Mouse (Mus musculus): Measurements from ENCODE around the gene Gpr62. TPM values are rescaled to one million over a fixed set of nuclear protein-coding genes. Genes with fewer than 3 reads are reported as not detected.

The Gpr62 gene
- polyA plus RNA-seq, 1 experiment from 2014 or later, result 0.41 TPM

DNA sequence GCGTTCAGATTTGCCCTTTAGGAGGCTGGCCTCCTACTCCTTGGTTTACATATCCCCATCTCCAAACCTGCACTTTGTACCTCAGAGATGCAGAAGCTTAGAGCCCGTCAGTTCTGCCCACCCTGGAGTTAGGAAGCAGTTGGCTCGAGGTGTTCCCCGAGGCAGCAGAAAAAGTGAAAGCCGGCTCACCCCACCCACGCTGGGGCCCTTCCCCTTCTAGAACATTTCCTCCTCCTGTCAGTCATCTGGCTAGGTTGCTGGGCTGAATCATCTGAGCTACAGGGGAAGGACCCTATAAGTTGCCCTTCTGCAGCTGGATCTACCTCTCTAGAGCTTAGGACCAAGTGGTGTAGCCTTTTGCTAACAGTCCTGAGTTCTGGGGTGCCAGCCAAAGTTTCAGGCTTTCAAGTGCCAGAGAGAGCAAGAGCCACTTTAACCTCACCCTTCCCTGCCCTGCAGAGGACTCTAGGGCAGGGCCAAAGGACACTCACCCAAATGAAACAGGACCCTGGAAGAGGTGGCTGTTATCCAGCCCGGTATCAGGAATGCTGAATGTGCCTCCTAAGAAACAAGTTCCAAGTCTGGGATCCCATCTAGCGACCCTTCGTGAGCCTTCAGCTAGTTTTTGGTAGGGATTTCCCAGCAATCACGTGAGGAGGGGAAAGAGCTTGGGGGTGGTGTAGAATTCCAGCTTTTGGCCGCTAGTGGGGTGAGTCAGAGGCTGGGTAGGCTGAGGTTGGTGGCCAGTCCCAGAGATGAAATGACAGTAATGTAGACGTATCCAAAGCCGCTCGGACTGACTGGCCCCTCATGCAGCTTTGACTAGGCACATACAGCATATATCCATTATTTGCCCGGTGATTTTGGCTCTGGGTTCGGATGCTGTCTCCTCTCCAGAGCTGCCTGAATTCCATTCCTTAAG lies 10.5 kb upstream of the Gpr62 start:
- Histone ChIP-seq H3K27ac (ENCODE audit: low read length) (peak overlapping the region; percentile 63), H3K4me2 (replicated peaks; ENCODE audit: low read depth, low read length) (peak overlapping the region; percentile 37), H3K4me3 (ENCODE audit: low read length) (peak overlapping the region; percentile 3), H3K27me3 (ENCODE audit: insufficient read depth, low read length) (no peaks in the 10 kb centered on the region), H3K4me1 (ENCODE audit: insufficient read depth, low read length) (peaks cover 45% of the 10 kb centered on the region), H3K9ac (replicated peaks; ENCODE audit: low read length) (peak overlapping the region; percentile 55), H3K9me3 (ENCODE audit: low read length) (no peaks in the 10 kb centered on the region), H3K36me3 (ENCODE audit: insufficient read depth, low read length) (peaks cover 8% of the 10 kb centered on the region)
- 22% methylated on average over 16 of the region's 16 CpGs for WGBS
- ATAC-seq (ENCODE audit: low FRiP score, low TSS enrichment), result peak; percentile 47

DNA sequence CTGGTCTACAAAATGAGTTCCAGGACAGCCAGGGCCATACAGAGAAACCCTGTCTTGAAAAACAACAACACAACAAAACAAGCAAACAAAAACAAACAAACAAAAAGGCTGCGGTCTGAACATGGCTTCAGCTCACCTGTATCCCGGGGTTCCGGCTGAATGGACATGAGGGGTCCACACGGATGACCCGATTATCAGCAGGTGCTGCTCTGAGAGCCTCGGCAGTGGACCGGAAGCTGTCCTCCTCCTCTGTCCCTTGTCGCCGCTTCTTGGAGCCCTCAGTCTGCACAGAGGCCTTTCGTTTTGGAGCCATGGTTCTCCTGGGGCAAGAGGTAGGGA lies 9.9 kb upstream of the Gpr62 start, which contains the start of gene Rrp9:
Gene Rrp9, plus strand, starts transcription at position 301 of the 339 bp plus-strand sequence.
- H3K9ac ChIP-seq (replicated peaks; ENCODE audit: low read length), result peak within 1 kb of the TSS; percentile 55
- peaks cover 2% of the 10 kb centered on the region for H3K36me3 ChIP-seq (ENCODE audit: insufficient read depth, low read length)
- H3K4me2 ChIP-seq (replicated peaks; ENCODE audit: low read depth, low read length), result peak within 1 kb of the TSS; percentile 37
- H3K27me3 ChIP-seq (ENCODE audit: insufficient read depth, low read length), result no peaks in the 10 kb centered on the region
- H3K9me3 ChIP-seq (ENCODE audit: low read length), result no peaks in the 10 kb centered on the region
- peaks cover 45% of the 10 kb centered on the region for H3K4me1 ChIP-seq (ENCODE audit: insufficient read depth, low read length)
- no peak for ATAC-seq (ENCODE audit: low FRiP score, low TSS enrichment)
- H3K4me3 ChIP-seq (ENCODE audit: low read length), result peak within 1 kb of the TSS; percentile 3
- peak within 1 kb of the TSS; percentile 63 for H3K27ac ChIP-seq (ENCODE audit: low read length)
- WGBS, result 83% methylated on average over 10 of the region's 10 CpGs

DNA sequence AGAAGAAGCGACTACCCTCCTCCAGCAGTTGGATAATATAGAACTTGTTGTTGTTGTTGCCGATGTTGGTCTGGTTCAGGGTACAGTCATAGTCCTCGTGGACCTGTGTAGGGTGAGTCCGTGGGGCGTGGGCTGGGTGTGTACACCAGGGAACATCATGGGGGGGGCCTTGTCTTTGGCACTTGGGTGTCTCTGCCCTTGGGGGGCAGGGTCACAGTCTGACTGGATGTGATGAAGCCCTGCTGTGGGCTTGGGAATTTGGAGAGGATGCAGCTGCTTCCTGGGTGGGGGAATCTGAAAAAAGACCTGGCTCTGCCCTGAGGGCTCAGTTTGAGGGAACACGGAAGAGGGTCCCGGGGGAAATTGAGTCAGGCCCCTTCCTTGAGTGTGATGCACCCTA lies 9.3 kb upstream of the Gpr62 start:
- no peak for ATAC-seq (ENCODE audit: low FRiP score, low TSS enrichment)
- no peak overlapping the region for H3K4me2 ChIP-seq (replicated peaks; ENCODE audit: low read depth, low read length)
- no peaks in the 10 kb centered on the region for H3K9me3 ChIP-seq (ENCODE audit: low read length)
- H3K36me3 ChIP-seq (ENCODE audit: insufficient read depth, low read length), result no peaks in the 10 kb centered on the region
- WGBS, result 74% methylated on average over 7 of the region's 7 CpGs
- H3K27me3 ChIP-seq (ENCODE audit: insufficient read depth, low read length), result no peaks in the 10 kb centered on the region
- no peak overlapping the region for H3K27ac ChIP-seq (ENCODE audit: low read length)
- peaks cover 45% of the 10 kb centered on the region for H3K4me1 ChIP-seq (ENCODE audit: insufficient read depth, low read length)
- peak overlapping the region; percentile 29 for H3K9ac ChIP-seq (replicated peaks; ENCODE audit: low read length)
- H3K4me3 ChIP-seq (ENCODE audit: low read length), result no peak overlapping the region

DNA sequence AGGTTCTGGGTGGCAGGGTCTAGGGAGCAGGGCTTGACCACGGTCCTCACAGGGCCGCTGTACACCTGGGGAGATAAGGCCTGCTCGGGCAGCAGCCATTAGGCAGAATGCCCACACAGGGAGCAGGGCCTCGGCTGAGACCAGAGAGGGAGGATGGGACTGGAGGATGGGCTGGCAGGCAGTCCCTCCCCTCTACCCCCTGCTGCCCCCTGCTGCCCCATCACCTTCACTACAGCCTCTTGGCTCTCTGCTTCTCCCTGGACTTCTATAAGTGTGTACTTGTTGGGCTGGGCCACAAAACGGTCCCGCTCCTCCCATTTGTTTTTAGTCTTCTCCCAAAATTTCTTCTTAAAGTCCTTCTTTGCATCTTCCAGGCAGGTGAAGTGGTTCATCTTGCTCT lies 8.7 kb upstream of the Gpr62 start:
- H3K9ac ChIP-seq (replicated peaks; ENCODE audit: low read length), result peak overlapping the region; percentile 47
- H3K27me3 ChIP-seq (ENCODE audit: insufficient read depth, low read length), result no peaks in the 10 kb centered on the region
- no peak overlapping the region for H3K4me3 ChIP-seq (ENCODE audit: low read length)
- 5% methylated on average over 6 of the region's 6 CpGs for WGBS
- H3K9me3 ChIP-seq (ENCODE audit: low read length), result no peaks in the 10 kb centered on the region
- H3K27ac ChIP-seq (ENCODE audit: low read length), result no peak overlapping the region
- 0 out of 2 replicates have a peak overlapping the region, but pooled peaks have one; percentile 15 for H3K4me2 ChIP-seq (replicated peaks; ENCODE audit: low read depth, low read length)
- peaks cover 45% of the 10 kb centered on the region for H3K4me1 ChIP-seq (ENCODE audit: insufficient read depth, low read length)
- ATAC-seq (ENCODE audit: low FRiP score, low TSS enrichment), result peak; percentile 5
- H3K36me3 ChIP-seq (ENCODE audit: insufficient read depth, low read length), result no peaks in the 10 kb centered on the region

DNA sequence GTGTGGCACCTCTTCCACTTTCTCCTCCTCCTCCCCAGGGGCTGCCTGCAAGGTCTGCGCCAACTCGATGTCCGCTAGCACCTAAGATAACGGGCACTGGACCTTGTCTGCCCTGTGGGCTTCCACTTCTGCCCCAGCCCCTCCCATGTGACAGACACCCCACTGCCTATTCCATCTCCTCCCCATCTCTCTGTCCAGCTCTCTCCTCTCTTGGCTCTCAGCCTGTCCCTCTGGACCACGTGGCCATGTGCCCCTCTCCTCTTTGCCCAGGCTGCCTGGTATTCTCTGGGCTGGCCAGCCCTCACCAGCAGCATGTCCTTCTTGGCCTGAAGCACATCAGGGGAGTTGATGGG lies 8.0 kb upstream of the Gpr62 start:
- no peak overlapping the region for H3K9ac ChIP-seq (replicated peaks; ENCODE audit: low read length)
- no peaks in the 10 kb centered on the region for H3K27me3 ChIP-seq (ENCODE audit: insufficient read depth, low read length)
- H3K4me3 ChIP-seq (ENCODE audit: low read length), result no peak overlapping the region
- H3K9me3 ChIP-seq (ENCODE audit: low read length), result no peaks in the 10 kb centered on the region
- H3K27ac ChIP-seq (ENCODE audit: low read length), result no peak overlapping the region
- no peak for ATAC-seq (ENCODE audit: low FRiP score, low TSS enrichment)
- no peaks in the 10 kb centered on the region for H3K36me3 ChIP-seq (ENCODE audit: insufficient read depth, low read length)
- no peak overlapping the region for H3K4me2 ChIP-seq (replicated peaks; ENCODE audit: low read depth, low read length)
- 78% methylated on average over 5 of the region's 5 CpGs for WGBS
- peaks cover 45% of the 10 kb centered on the region for H3K4me1 ChIP-seq (ENCODE audit: insufficient read depth, low read length)

DNA sequence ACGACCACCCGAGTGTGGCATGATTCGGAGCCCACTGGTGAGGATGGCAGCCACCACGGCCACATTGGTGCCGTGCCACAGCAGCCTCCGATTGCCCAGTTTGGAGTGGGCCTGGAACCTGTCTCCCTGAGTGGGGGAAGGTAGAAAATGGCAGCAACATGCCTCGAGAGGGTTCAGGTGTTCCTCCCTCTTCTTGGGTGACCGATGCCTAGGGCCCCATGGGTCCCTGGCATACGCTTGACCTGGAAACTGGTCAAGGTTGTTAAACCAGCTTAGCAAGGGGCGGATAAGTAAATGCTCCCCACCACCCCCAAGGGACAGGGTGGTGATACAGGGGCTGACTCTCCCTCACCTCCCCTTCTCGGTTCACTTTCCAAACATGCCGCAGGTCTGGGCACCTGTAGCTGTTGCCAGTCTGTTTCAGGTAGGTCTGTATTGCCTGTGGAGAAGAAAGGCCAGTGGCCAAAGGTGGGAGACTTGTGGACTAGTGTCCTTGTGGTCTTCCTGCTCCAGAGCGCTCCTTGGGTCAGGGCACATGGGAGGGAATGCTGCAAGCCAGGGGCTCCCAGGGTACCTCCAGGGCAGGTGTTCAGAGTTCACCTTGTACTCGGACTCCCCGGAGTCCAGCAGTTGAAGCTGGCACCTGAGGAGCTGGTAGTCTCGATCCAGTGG lies 7.5 kb upstream of the Gpr62 start:
- WGBS, result 88% methylated on average over 16 of the region's 16 CpGs
- Histone ChIP-seq H3K36me3 (ENCODE audit: insufficient read depth, low read length) (no peaks in the 10 kb centered on the region), H3K27me3 (ENCODE audit: insufficient read depth, low read length) (no peaks in the 10 kb centered on the region), H3K27ac (ENCODE audit: low read length) (no peak overlapping the region), H3K4me1 (ENCODE audit: insufficient read depth, low read length) (peaks cover 42% of the 10 kb centered on the region), H3K4me2 (replicated peaks; ENCODE audit: low read depth, low read length) (no peak overlapping the region), H3K9me3 (ENCODE audit: low read length) (no peaks in the 10 kb centered on the region), H3K9ac (replicated peaks; ENCODE audit: low read length) (0 out of 2 replicates have a peak overlapping the region, but pooled peaks have one; percentile 31), H3K4me3 (ENCODE audit: low read length) (no peak overlapping the region)
- ATAC-seq (ENCODE audit: low FRiP score, low TSS enrichment), result no peak

DNA sequence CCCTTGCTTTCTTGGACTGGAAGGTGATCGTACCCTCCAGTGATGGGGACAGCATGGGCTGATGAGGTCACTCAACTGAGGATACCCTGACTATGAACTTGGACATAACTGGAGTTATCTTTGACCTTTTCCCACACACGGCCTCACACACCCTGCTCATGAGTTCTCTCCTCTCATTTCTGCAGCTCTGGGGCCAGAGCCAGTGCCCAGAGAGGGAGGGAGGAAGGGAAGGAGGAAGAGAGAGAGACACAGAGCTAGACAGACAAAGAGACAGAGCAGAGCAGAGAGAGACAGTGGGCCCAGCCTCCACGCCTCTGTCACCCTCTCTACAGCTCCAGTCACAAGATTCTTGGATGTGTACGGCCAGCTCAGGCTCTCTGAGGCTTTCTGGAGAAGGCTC lies 6.6 kb upstream of the Gpr62 start:
- Histone ChIP-seq H3K4me2 (replicated peaks; ENCODE audit: low read depth, low read length) (peak overlapping the region; percentile 41; the same call in 1 of the 2 replicates), H3K27me3 (ENCODE audit: insufficient read depth, low read length) (no peaks in the 10 kb centered on the region), H3K9me3 (ENCODE audit: low read length) (no peaks in the 10 kb centered on the region), H3K36me3 (ENCODE audit: insufficient read depth, low read length) (no peaks in the 10 kb centered on the region), H3K9ac (replicated peaks; ENCODE audit: low read length) (peak overlapping the region; percentile 31), H3K4me1 (ENCODE audit: insufficient read depth, low read length) (peaks cover 34% of the 10 kb centered on the region), H3K27ac (ENCODE audit: low read length) (0 out of 2 replicates have a peak overlapping the region, but pooled peaks have one; percentile 13), H3K4me3 (ENCODE audit: low read length) (no peak overlapping the region)
- WGBS, result 67% methylated on average over 4 of the region's 4 CpGs
- no peak for ATAC-seq (ENCODE audit: low FRiP score, low TSS enrichment)

DNA sequence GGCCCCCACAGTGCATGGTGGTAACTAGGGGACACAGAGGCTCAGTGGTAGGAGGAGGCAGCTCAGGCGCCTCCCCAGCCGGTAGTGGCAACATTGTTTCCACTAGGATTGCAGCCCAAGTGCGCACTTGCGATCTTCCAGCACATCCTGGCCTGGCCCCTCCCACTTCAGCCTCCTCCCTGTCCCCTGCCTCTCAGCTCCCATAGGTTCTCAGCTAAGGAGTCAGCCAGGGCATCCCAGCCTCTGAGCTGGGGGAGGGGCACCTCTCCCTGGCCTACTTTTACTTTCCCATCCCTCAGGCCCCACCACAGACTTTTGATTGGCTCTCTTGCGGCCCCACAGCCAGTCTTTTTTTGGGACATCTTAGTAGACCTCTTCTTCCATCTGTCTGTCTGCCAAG lies 6.2 kb upstream of the Gpr62 start:
- peaks cover 34% of the 10 kb centered on the region for H3K4me1 ChIP-seq (ENCODE audit: insufficient read depth, low read length)
- peak overlapping the region; percentile 21; the same call in 1 of the 2 replicates for H3K4me3 ChIP-seq (ENCODE audit: low read length)
- no peaks in the 10 kb centered on the region for H3K9me3 ChIP-seq (ENCODE audit: low read length)
- H3K4me2 ChIP-seq (replicated peaks; ENCODE audit: low read depth, low read length), result peak overlapping the region; percentile 41
- 0 out of 2 replicates have a peak, but pooled peaks have one; percentile 5 for ATAC-seq (ENCODE audit: low FRiP score, low TSS enrichment)
- WGBS, result 19% methylated on average over 5 of the region's 5 CpGs
- H3K27ac ChIP-seq (ENCODE audit: low read length), result 0 out of 2 replicates have a peak overlapping the region, but pooled peaks have one; percentile 13
- H3K27me3 ChIP-seq (ENCODE audit: insufficient read depth, low read length), result no peaks in the 10 kb centered on the region
- no peak overlapping the region; the same call in 1 of the 2 replicates for H3K9ac ChIP-seq (replicated peaks; ENCODE audit: low read length)
- no peaks in the 10 kb centered on the region for H3K36me3 ChIP-seq (ENCODE audit: insufficient read depth, low read length)

DNA sequence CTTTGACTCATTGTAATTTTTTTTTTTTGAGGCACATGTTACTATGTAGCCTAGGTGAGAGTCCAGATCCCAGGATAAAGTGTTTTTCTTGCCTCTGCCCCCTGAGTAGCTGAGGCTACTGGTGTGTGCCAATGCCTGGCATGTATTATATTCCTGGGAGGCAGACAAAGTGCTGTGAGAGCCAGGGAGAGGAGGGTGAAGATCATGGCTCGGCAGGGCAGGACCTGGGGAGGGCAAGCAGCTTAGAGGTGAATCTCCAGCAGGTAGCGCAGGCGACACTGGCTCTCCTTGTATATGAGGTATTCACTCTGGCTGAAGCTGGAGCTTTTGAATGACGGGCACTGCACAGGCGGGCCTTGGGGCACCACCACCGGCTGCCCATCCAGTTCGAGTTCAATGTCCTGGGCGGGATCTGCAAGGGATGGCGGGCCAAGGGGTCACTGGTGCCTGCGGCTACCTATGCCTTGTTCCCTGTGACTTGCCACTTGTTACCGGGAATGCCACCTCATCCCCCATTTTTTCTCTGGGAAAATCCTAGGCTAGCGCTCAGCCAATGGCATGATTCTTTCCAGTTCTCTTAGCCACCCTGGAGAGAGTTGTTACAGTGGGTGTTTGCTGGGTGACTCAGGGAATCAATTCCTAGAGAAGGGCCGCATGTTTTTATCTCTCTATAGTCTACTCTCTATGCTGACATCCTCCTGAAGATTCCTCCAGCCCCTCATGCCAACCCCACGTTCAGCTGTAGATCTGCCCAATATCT lies 5.4 kb upstream of the Gpr62 start:
- no peaks in the 10 kb centered on the region for H3K9me3 ChIP-seq (ENCODE audit: low read length)
- WGBS, result 70% methylated on average over 14 of the region's 14 CpGs
- H3K4me2 ChIP-seq (replicated peaks; ENCODE audit: low read depth, low read length), result peak overlapping the region; percentile 41
- H3K4me3 ChIP-seq (ENCODE audit: low read length), result 0 out of 2 replicates have a peak overlapping the region, but pooled peaks have one; percentile 21
- no peaks in the 10 kb centered on the region for H3K27me3 ChIP-seq (ENCODE audit: insufficient read depth, low read length)
- ATAC-seq (ENCODE audit: low FRiP score, low TSS enrichment), result no peak
- H3K36me3 ChIP-seq (ENCODE audit: insufficient read depth, low read length), result no peaks in the 10 kb centered on the region
- H3K9ac ChIP-seq (replicated peaks; ENCODE audit: low read length), result no peak overlapping the region; the same call in 1 of the 2 replicates
- peaks cover 31% of the 10 kb centered on the region for H3K4me1 ChIP-seq (ENCODE audit: insufficient read depth, low read length)
- no peak overlapping the region for H3K27ac ChIP-seq (ENCODE audit: low read length)
